Mouse (Mus musculus) kidney, postnatal 14 days (tissue): ENCODE results near the gene Dach1.
A peak's percentile ranks its signal among the peaks of the same experiment; 100 is the strongest.

Experiments used
- DNase-seq: peaks from one replicate; pipeline ENCODE4 v3.0.0; 2022; ENCODE audit warnings: mixed read lengths

Dach1 gene

GRCm38 (mm10) chr14:97839275-97839674 is 330.3 kb downstream of the Dach1 start:
- no peak for DNase-seq

- DNase-seq, result no peak
These were observed 339.7 kb downstream of the Dach1 start for GRCm38 (mm10) chr14:97829865-97830264.

GRCm38 (mm10) chr14:97814555-97815175 is 354.9 kb downstream of the Dach1 start:
- no peak for DNase-seq

GRCm38 (mm10) chr14:97813557-97813956 is 356.0 kb downstream of the Dach1 start:
- no peak for DNase-seq

GRCm38 (mm10) chr14:97795385-97795952 is 374.1 kb downstream of the Dach1 start:
- no peak for DNase-seq

- DNase-seq, result peak; percentile 13
These were observed 395.3 kb downstream of the Dach1 start for GRCm38 (mm10) chr14:97774135-97774767.

- DNase-seq, result no peak
These were observed 415.2 kb downstream of the Dach1 start for GRCm38 (mm10) chr14:97754400-97754799.

GRCm38 (mm10) chr14:97753973-97754372 is 415.6 kb downstream of the Dach1 start:
- no peak for DNase-seq

GRCm38 (mm10) chr14:97743252-97743651 is 426.3 kb downstream of the Dach1 start:
- DNase-seq, result no peak

GRCm38 (mm10) chr14:97742785-97743184 is 426.8 kb downstream of the Dach1 start:
- no peak for DNase-seq
